Mouse (Mus musculus) CH12.LX (cell line): ENCODE data around the gene Nop2. TPM values are rescaled to one million over a fixed set of nuclear protein-coding genes. Genes with fewer than 3 reads are reported as not detected.
A peak's percentile ranks its signal among the peaks of the same experiment; 100 is the strongest.

ENCODE experiments used
- DNase-seq: peaks from one replicate; pipeline ENCODE4 v3.0.0-alpha.2; 2013; ENCODE audit errors: extremely low read depth
- H3K27ac ChIP-seq: 2 replicates; pipeline ENCODE4 v1.5.1; 2012; ENCODE audit warnings: low read depth, mild to moderate bottlenecking, control low read depth, moderate library complexity; ENCODE audit not compliant: insufficient read depth
- H3K27me3 ChIP-seq: replicated peaks from 2 replicates; pipeline ENCODE3; 2012; ENCODE audit warnings: inconsistent platforms
- H3K36me3 ChIP-seq, 2 experiments: replicated peaks in 1 of 2; 2 replicates each; pipeline versions ENCODE3 to v1.6.1; 2012; ENCODE audit warnings: inconsistent platforms in 1 of 2, low read length in 1 of 2, mild to moderate bottlenecking in 1 of 2, mixed read lengths in 1 of 2, moderate library complexity in 1 of 2; ENCODE audit not compliant: control insufficient read depth in 1 of 2, insufficient read depth in 1 of 2
- H3K4me1 ChIP-seq, 2 experiments: 2 replicates each; pipeline ENCODE4 v1.6.1; 2012; ENCODE audit warnings: inconsistent platforms in 1 of 2, moderate library complexity in 1 of 2; ENCODE audit not compliant: insufficient read depth in 2 of 2, control insufficient read depth in 1 of 2
- H3K4me2 ChIP-seq: 2 replicates; pipeline ENCODE4 v1.6.1; 2012; ENCODE audit warnings: low read depth, mild to moderate bottlenecking, control low read depth; ENCODE audit not compliant: poor library complexity, insufficient read depth, severe bottlenecking
- H3K4me3 ChIP-seq, 3 experiments: fragments of 150-350 bp in 1 of 3; sonication (generic) in 1 of 3; replicated peaks in 1 of 3; 2 replicates each; pipeline versions ENCODE3 to v1.5.1; 2011 to 2012; ENCODE audit warnings: low read depth in 2 of 3, low read length in 2 of 3, mild to moderate bottlenecking in 2 of 3, moderate library complexity in 2 of 3, control low read depth in 1 of 3, improper control_type of control experiment in 1 of 3, inconsistent platforms in 1 of 3, mixed read lengths in 1 of 3; ENCODE audit not compliant: poor library complexity in 1 of 3
- H3K79me2 ChIP-seq: replicated peaks from 2 replicates; pipeline ENCODE4 v1.6.1; 2012; ENCODE audit warnings: mild to moderate bottlenecking, moderate library complexity; ENCODE audit not compliant: control insufficient read depth, poor library complexity, insufficient read depth, severe bottlenecking; ENCODE audit errors: extremely low read depth
- H3K9ac ChIP-seq: 2 replicates; pipeline ENCODE4 v1.6.1; 2012; ENCODE audit warnings: low read depth, mild to moderate bottlenecking, control low read depth, moderate library complexity; ENCODE audit not compliant: insufficient read depth
- H3K9me3 ChIP-seq: replicated peaks from 2 replicates; pipeline ENCODE3; 2012; ENCODE audit warnings: low read length, inconsistent platforms, mixed read lengths
- E2F4 ChIP-seq: IDR thresholded peaks from 2 replicates; pipeline ENCODE4 v1.6.1; 2011; ENCODE audit warnings: low read depth, low read length, improper control_type of control experiment; ENCODE audit not compliant: insufficient replicate concordance
- ELF1 ChIP-seq: IDR thresholded peaks from 2 replicates; pipeline ENCODE4 v1.6.1; 2014; ENCODE audit warnings: low read depth, mild to moderate bottlenecking, inconsistent platforms, low read length, improper control_type of control experiment
- JUN ChIP-seq: IDR thresholded peaks from 2 replicates; pipeline ENCODE4 v1.6.1; 2011; ENCODE audit warnings: low read depth, mild to moderate bottlenecking, low read length, improper control_type of control experiment, moderate library complexity; ENCODE audit not compliant: insufficient read depth
- JUND ChIP-seq: conservative IDR thresholded peaks from 2 replicates; pipeline ENCODE4 v1.6.1; 2011; ENCODE audit warnings: low read depth, low read length, improper control_type of control experiment
- MAFK ChIP-seq: IDR thresholded peaks from 2 replicates; pipeline ENCODE4 v1.6.1; 2011; ENCODE audit warnings: low read length, improper control_type of control experiment; ENCODE audit not compliant: insufficient replicate concordance
- MAX ChIP-seq: IDR thresholded peaks from 2 replicates; pipeline ENCODE4 v1.6.1; 2011; ENCODE audit warnings: low read length, improper control_type of control experiment
- MXI1 ChIP-seq: IDR thresholded peaks from 2 replicates; pipeline ENCODE4 v1.6.1; 2011; ENCODE audit warnings: mild to moderate bottlenecking, low read depth, low read length, improper control_type of control experiment
- NELFE ChIP-seq: IDR thresholded peaks from 2 replicates; pipeline ENCODE4 v1.6.1; 2011; ENCODE audit warnings: low read depth, low read length, improper control_type of control experiment
- RAD21 ChIP-seq: IDR thresholded peaks from 2 replicates; pipeline ENCODE4 v1.6.1; 2011; ENCODE audit warnings: low read depth, mild to moderate bottlenecking, low read length, improper control_type of control experiment, moderate library complexity
- SIN3A ChIP-seq: IDR thresholded peaks from 2 replicates; pipeline ENCODE4 v1.6.1; 2012; ENCODE audit warnings: low read length, improper control_type of control experiment, inconsistent platforms
- UBTF ChIP-seq: IDR thresholded peaks from 2 replicates; pipeline ENCODE4 v1.6.1; 2012; ENCODE audit warnings: low read depth, mild to moderate bottlenecking, inconsistent platforms, low read length, improper control_type of control experiment, moderate library complexity
- USF1 ChIP-seq: IDR thresholded peaks from 2 replicates; pipeline ENCODE4 v1.6.1; 2014; ENCODE audit warnings: low read depth, mild to moderate bottlenecking, inconsistent platforms, low read length, improper control_type of control experiment
- ZC3H11A ChIP-seq: IDR thresholded peaks from 2 replicates; pipeline ENCODE4 v1.6.1; 2012; ENCODE audit warnings: low read depth, mild to moderate bottlenecking, inconsistent platforms, low read length, improper control_type of control experiment
- ZKSCAN1 ChIP-seq: IDR thresholded peaks from 2 replicates; pipeline ENCODE4 v1.6.1; 2012; ENCODE audit warnings: low read depth, inconsistent platforms, low read length, improper control_type of control experiment, borderline replicate concordance
- ZMIZ1 ChIP-seq: IDR thresholded peaks from 2 replicates; pipeline ENCODE4 v1.6.1; 2012; ENCODE audit warnings: low read depth, mild to moderate bottlenecking, inconsistent platforms, low read length, improper control_type of control experiment
- dilution Hi-C: fragments of 300-500 bp; cut with MboI; formaldehyde crosslinking; loops from 2 replicates; pipeline ENCODE4 v1.14.3; 2020; ENCODE audit warnings: low sequenced_read_pairs; ENCODE audit not compliant: extremely low pct_unique_long_range_greater_than_20kb, extremely low pct_ligation_motif_present
- in situ Hi-C: fragments of 300-500 bp; cut with MboI; formaldehyde crosslinking; loops from 3 replicates; pipeline ENCODE4 v1.14.3; 2019; ENCODE audit warnings: low sequenced_read_pairs, low pct_ligation_motif_present, low pct_unique_long_range_greater_than_20kb, mixed read lengths
- polyA plus RNA-seq: library from polyadenylated mRNA; unstranded; fragments of >175 nt; gene quantifications from 2 replicates; pipeline ENCODE4 v1.2.1, GENCODE M21; 2012; ENCODE audit warnings: low read depth; ENCODE audit not compliant: insufficient read length
- total RNA-seq, 2 experiments: library from RNA; depleted of rRNA; stranded (reverse); fragments of 300-350 nt in 1 of 2; fragments of >200 nt in 1 of 2; gene quantifications; 2 replicates each; pipeline ENCODE4 v1.2.3; 2012 to 2014

Nop2 gene
- total and polyA plus RNA-seq, 3 experiments, result 128 to 175 (median 154) TPM

GRCm38 (mm10) chr6:125098513-125098912, 33.2 kb upstream of the Nop2 start:
- in situ Hi-C loops (loop anchor here (10.0 kb wide), 1 partner anchor 54 kb away; the partner anchor contains the start of gene Acrbp), dilution Hi-C loops (no loop called here)
- peak overlapping the region; percentile 86 for H3K4me2 ChIP-seq
- peak overlapping the region; percentile 16 to 98 (median 94) for H3K4me3 ChIP-seq
- no peak for DNase-seq
- H3K79me2 ChIP-seq, result peaks cover 44% of the 10 kb centered on the region
- H3K9me3 ChIP-seq, result no peaks in the 10 kb centered on the region
- TF ChIP-seq SIN3A, result no peak
- TF ChIP-seq MAFK, result no peak
- TF ChIP-seq JUN, result no peak
- no peak for TF ChIP-seq E2F4
- no peak for TF ChIP-seq MAX
- TF ChIP-seq UBTF, result no peak
- no peak for TF ChIP-seq JUND
- TF ChIP-seq MXI1, result no peak
- TF ChIP-seq ELF1, result no peak
- no peak for TF ChIP-seq USF1
- TF ChIP-seq ZC3H11A, result no peak
- TF ChIP-seq ZMIZ1, result no peak
- no peaks in the 10 kb centered on the region for H3K27me3 ChIP-seq
- H3K36me3 ChIP-seq, result peaks cover 52 to 58% of the 10 kb centered on the region in 2 experiments
- peaks cover 16 to 35% of the 10 kb centered on the region in 2 experiments for H3K4me1 ChIP-seq
- no peak overlapping the region for H3K27ac ChIP-seq
- peak overlapping the region; percentile 88 for H3K9ac ChIP-seq

- no peaks in the 10 kb centered on the region for H3K27me3 ChIP-seq
- in situ Hi-C loops (loop anchor here (10.0 kb wide), 1 partner anchor 55 kb away; the partner anchor contains the start of gene Acrbp), dilution Hi-C loops (no loop called here)
- peaks cover 57 to 67% of the 10 kb centered on the region in 2 experiments for H3K36me3 ChIP-seq
- no peaks in the 10 kb centered on the region for H3K9me3 ChIP-seq
- H3K4me2 ChIP-seq, result no peak overlapping the region
- H3K9ac ChIP-seq, result no peak overlapping the region
- H3K79me2 ChIP-seq, result peaks cover 44% of the 10 kb centered on the region
- no peak for DNase-seq
- peak overlapping the region in 1 of 3 experiments; percentile 13 for H3K4me3 ChIP-seq
- H3K27ac ChIP-seq, result no peak overlapping the region
- no peak for TF ChIP-seq NELFE
- TF ChIP-seq ZKSCAN1, result no peak
- no peak for TF ChIP-seq RAD21
- peaks cover 16 to 35% of the 10 kb centered on the region in 2 experiments for H3K4me1 ChIP-seq
Observed at GRCm38 (mm10) chr6:125099421-125099971, 32.2 kb upstream of the Nop2 start.
